Mouse (Mus musculus) heart, adult 2 months (tissue): Measurements from ENCODE around the gene Brca2. TPM values are rescaled to one million over a fixed set of nuclear protein-coding genes. Genes with fewer than 3 reads are reported as not detected.
A peak's percentile ranks its signal among the peaks of the same experiment; 100 is the strongest.

ENCODE experiments used
- DNase-seq, 2 experiments: peaks; one replicate each; pipeline ENCODE4 v3.0.0; 2021
- H3K27ac ChIP-seq: fragments of 200-600 bp; 2 replicates; pipeline ENCODE4 v1.8.1; 2022
- H3K27me3 ChIP-seq: fragments of 200-500 bp; 2 replicates; pipeline ENCODE4 v1.6.1; 2012; ENCODE audit warnings: mild to moderate bottlenecking, low read length, inconsistent platforms, mixed read lengths; ENCODE audit not compliant: control insufficient read depth, insufficient read depth
- H3K36me3 ChIP-seq: fragments of 200-500 bp; 2 replicates; pipeline ENCODE4 v1.6.1; 2012; ENCODE audit warnings: low read length, inconsistent platforms; ENCODE audit not compliant: control insufficient read depth, insufficient read depth
- H3K4me1 ChIP-seq: fragments of 200-500 bp; 2 replicates; pipeline ENCODE4 v1.6.1; 2011; ENCODE audit warnings: low read length; ENCODE audit not compliant: control insufficient read depth, insufficient read depth
- H3K4me3 ChIP-seq: fragments of 200-600 bp; 2 replicates; pipeline ENCODE4 v1.8.1; 2022
- H3K79me2 ChIP-seq: fragments of 200-500 bp; replicated peaks from 2 replicates; pipeline ENCODE4 v1.6.1; 2012; ENCODE audit warnings: mild to moderate bottlenecking, inconsistent platforms, low read length, moderate library complexity, mixed read lengths; ENCODE audit not compliant: control insufficient read depth, insufficient read depth
- H3K9ac ChIP-seq: fragments of 200-500 bp; 2 replicates; pipeline ENCODE4 v1.6.1; 2012; ENCODE audit warnings: low read depth, mild to moderate bottlenecking, control low read depth, inconsistent platforms, low read length, mixed read lengths
- CTCF ChIP-seq: fragments of 200-600 bp; IDR thresholded peaks from 2 replicates; pipeline ENCODE4 v1.8.1; 2022; ENCODE audit warnings: antibody characterized with exemption, mild to moderate bottlenecking, moderate library complexity
- EP300 ChIP-seq: fragments of 200-500 bp; IDR thresholded peaks from 2 replicates; pipeline ENCODE4 v1.6.1; 2011; ENCODE audit warnings: low read depth, low read length, control low read depth; ENCODE audit not compliant: insufficient read depth
- POLR2A ChIP-seq: fragments of 200-500 bp; IDR thresholded peaks from 2 replicates; pipeline ENCODE4 v1.6.1; 2011; ENCODE audit warnings: mild to moderate bottlenecking, low read depth, low read length, control low read depth; ENCODE audit not compliant: insufficient read depth
- WGBS: fragments of 180-500 bp; shearing (Covaris S2); methylation state at CpG from one replicate; pipeline ENCODE4 v1.1.7; 2018; 5-methylcytosine and 5-hydroxymethylcytosine counted together
- intact Hi-C: fragments of 180-260 bp; cut with DNase I; formaldehyde crosslinking; loops from one replicate; pipeline ENCODE4 v1.15.1; 2025
- polyA plus RNA-seq: library from polyadenylated mRNA; depleted of rRNA; stranded (reverse); fragments of >200 nt; gene quantifications from 2 replicates; pipeline ENCODE4 v1.2.3, GENCODE M21; 2012
- total RNA-seq, 2 experiments: library from RNA; stranded (reverse); gene quantifications; 2 replicates each; pipeline ENCODE4 v1.2.3; 2021

Gene Brca2
- total and polyA plus RNA-seq, 3 experiments = 1.1 to 2.0 (median 1.6) TPM

- Histone ChIP-seq H3K4me1 (peaks cover 5% of the 10 kb centered on the region), H3K36me3 (no peaks in the 10 kb centered on the region), H3K27me3 (no peaks in the 10 kb centered on the region), H3K27ac (no peak overlapping the region), H3K79me2 (no peaks in the 10 kb centered on the region), H3K9ac (no peak overlapping the region), H3K4me3 (no peak overlapping the region)
- TF ChIP-seq CTCF (no peak), POLR2A (no peak), EP300 (no peak)
- 51% methylated on average over 5 of the region's 5 CpGs for WGBS
- intact Hi-C loops = no loop called here
- no peak for DNase-seq
These were observed 60.8 kb downstream of the Brca2 start for GRCm38 (mm10) chr5:150583181-150583580.

DNA sequence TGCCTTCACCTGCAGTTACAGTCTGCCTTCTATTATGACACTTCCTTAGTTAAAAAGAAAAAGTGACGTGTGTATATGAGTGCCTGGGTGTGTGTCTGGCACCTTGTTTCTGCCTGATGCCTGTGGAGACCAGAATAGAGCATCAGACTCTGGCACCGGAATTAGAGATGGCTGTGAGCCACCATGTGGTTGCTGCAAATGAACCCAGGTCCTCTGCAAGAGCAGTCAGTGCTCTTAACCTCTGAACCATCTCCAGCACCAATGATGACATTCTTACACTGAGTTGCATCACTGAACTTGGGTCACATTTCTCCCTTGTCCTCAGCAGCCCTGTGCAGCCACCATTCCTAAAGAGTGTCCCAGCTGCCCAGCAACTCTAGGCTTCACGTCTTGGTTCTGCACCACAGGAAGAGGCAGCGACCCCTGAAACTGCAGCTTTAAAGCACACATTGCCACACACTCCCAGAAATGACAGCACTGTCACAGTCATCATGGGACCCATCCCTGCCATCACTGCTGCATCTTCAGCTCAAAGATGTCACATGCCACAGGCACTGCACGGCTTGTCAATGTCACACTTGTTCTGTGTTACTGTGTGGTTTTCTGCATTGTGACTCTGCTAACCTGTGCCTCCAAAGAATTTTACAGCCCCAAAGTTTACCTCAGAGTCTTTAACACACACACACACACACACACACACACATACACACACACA, 61.3 kb downstream of the Brca2 start:
- Histone ChIP-seq H3K27ac (no peak overlapping the region), H3K36me3 (no peaks in the 10 kb centered on the region), H3K4me3 (no peak overlapping the region), H3K27me3 (no peaks in the 10 kb centered on the region), H3K79me2 (no peaks in the 10 kb centered on the region), H3K9ac (no peak overlapping the region), H3K4me1 (peaks cover 5% of the 10 kb centered on the region)
- WGBS = 54% methylated on average over 5 of the region's 5 CpGs
- TF ChIP-seq EP300 = no peak
- no peak for TF ChIP-seq POLR2A
- TF ChIP-seq CTCF = no peak
- DNase-seq = peak; percentile 37 to 64
- intact Hi-C loops = no loop called here

GRCm38 (mm10) chr5:150584337-150584729, 61.9 kb downstream of the Brca2 start:
- intact Hi-C loops = no loop called here
- whole genome bisulfite sequencing = 57% methylated on average over 6 of the region's 6 CpGs

DNA sequence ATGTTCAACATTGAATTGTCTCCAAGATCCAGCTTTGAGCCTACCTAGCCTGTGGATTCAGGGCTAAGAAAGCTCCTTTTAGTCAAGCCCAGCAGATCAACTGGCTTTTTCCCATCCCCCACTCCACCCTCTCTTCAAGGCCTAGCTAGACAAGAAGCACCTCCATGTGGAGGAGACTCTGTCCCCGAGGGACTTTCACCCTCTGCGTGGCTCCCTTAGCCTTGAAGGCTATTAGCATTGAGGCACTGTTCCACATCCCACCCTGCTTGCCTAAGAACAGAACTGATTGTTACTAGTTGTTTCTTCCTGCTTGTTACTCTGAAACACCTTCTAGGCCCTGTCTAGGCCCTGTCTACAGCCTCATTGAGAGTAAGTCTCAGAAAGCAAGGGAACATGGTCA, 67.5 kb downstream of the Brca2 start:
- 65% methylated on average over 2 of the region's 2 CpGs for WGBS
- Histone ChIP-seq H3K4me3 (no peak overlapping the region), H3K36me3 (no peaks in the 10 kb centered on the region), H3K27me3 (no peaks in the 10 kb centered on the region), H3K27ac (no peak overlapping the region), H3K9ac (no peak overlapping the region), H3K79me2 (no peaks in the 10 kb centered on the region), H3K4me1 (no peaks in the 10 kb centered on the region; the same call in 1 of the 2 replicates)
- intact Hi-C loops = loop anchor here (5.0 kb wide), 1 partner anchor 68 kb away; the partner anchor contains the start of gene Brca2
- no peak for DNase-seq
- TF ChIP-seq POLR2A (no peak), CTCF (no peak), EP300 (no peak)

More at GRCm38 (mm10) chr5:150584337-150584729, 61.9 kb downstream of the Brca2 start:
- no peaks in the 10 kb centered on the region for H3K79me2 ChIP-seq
- no peak overlapping the region for H3K9ac ChIP-seq
- TF ChIP-seq EP300 (no peak), CTCF (no peak), POLR2A (no peak)
- H3K4me1 ChIP-seq = peaks cover 5% of the 10 kb centered on the region
- DNase-seq = no peak
- no peaks in the 10 kb centered on the region for H3K27me3 ChIP-seq
- no peak overlapping the region for H3K4me3 ChIP-seq
- H3K27ac ChIP-seq = no peak overlapping the region
- H3K36me3 ChIP-seq = no peaks in the 10 kb centered on the region

GRCm38 (mm10) chr5:150592186-150592903, 69.9 kb downstream of the Brca2 start:
- Histone ChIP-seq H3K9ac (no peak overlapping the region), H3K36me3 (no peaks in the 10 kb centered on the region), H3K4me3 (no peak overlapping the region), H3K27me3 (no peaks in the 10 kb centered on the region), H3K79me2 (no peaks in the 10 kb centered on the region), H3K27ac (no peak overlapping the region), H3K4me1 (no peaks in the 10 kb centered on the region; the same call in 1 of the 2 replicates)
- intact Hi-C loops = loop anchor here (5.0 kb wide), 1 partner anchor 70 kb away; the partner anchor contains the start of gene Brca2
- TF ChIP-seq CTCF (no peak), EP300 (no peak), POLR2A (no peak)
- DNase-seq = peak in 1 of 2 experiments; percentile 14
- WGBS = 80% methylated on average over 13 of the region's 13 CpGs
